Mouse (Mus musculus) embryonic facial prominence, embryonic 15.5 days (tissue): ENCODE measurements at regions not wholly inside any gene's neighbourhood (a gene's known extent, or its start where the extent isn't known, plus 50 kb on each side); places are given as distances from the start of the nearest gene placed in this dataset.
A peak's percentile ranks its signal among the peaks of the same experiment; 100 is the strongest.

Experiments used
- ATAC-seq: fragments of 200-750 bp; cut with Nextera tagmentation; 2 replicates; pipeline ENCODE4 v1.8.0; 2017; ENCODE audit warnings: low read depth, moderate TSS enrichment; ENCODE audit not compliant: insufficient number of reproducible peaks, low FRiP score, low TSS enrichment
- H3K27ac ChIP-seq: fragments of 300-500 bp; sonication (generic); replicated peaks from 2 replicates; pipeline ENCODE4 v1.5.1; 2015; ENCODE audit warnings: mild to moderate bottlenecking, inconsistent platforms
- H3K27me3 ChIP-seq: fragments of 300-500 bp; sonication (generic); 2 replicates; pipeline ENCODE4 v1.6.1; 2015; ENCODE audit warnings: inconsistent platforms
- H3K36me3 ChIP-seq: fragments of 300-500 bp; sonication (generic); 2 replicates; pipeline ENCODE4 v1.6.1; 2015; ENCODE audit warnings: mild to moderate bottlenecking, inconsistent platforms
- H3K4me1 ChIP-seq: fragments of 300-500 bp; sonication (generic); 2 replicates; pipeline ENCODE4 v1.6.1; 2015; ENCODE audit warnings: inconsistent platforms
- H3K4me2 ChIP-seq: fragments of 300-500 bp; sonication (generic); replicated peaks from 2 replicates; pipeline ENCODE4 v1.6.1; 2015; ENCODE audit warnings: mild to moderate bottlenecking, inconsistent platforms
- H3K4me3 ChIP-seq: fragments of 300-500 bp; sonication (generic); replicated peaks from 2 replicates; pipeline ENCODE4 v1.5.1; 2015; ENCODE audit warnings: mild to moderate bottlenecking, inconsistent platforms
- H3K9ac ChIP-seq: fragments of 300-500 bp; sonication (generic); 2 replicates; pipeline ENCODE4 v1.6.1; 2015; ENCODE audit warnings: inconsistent platforms
- H3K9me3 ChIP-seq: fragments of 300-500 bp; sonication (generic); replicated peaks from 2 replicates; pipeline ENCODE4 v1.6.1; 2016; ENCODE audit warnings: inconsistent platforms
- whole genome bisulfite sequencing: fragments of 180-500 bp; shearing (Covaris S2); methylation state at CpG from one replicate; pipeline ENCODE4 v1.1.7; 2015; 5-methylcytosine and 5-hydroxymethylcytosine counted together

DNA sequence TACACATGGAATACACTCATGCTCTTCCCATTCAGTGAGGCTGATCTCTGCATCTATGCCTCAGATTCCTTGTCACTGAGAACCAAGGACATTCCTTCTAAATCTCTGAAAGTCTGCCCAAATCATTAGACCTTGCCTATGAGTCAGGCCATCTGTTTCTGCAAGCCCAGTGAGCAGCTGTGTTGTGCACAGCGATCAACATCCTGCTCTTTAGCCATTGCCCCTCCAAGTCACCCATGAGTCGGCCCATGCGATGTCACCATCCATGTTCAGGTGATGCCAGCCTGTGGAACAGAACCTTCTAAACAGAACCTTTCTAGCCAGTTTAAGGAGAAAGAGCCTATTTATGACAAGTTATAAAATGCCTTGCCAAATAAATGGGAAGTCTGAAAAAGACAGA is 66.4 kb upstream of the Sfrp2 start:
- Histone ChIP-seq H3K4me3 (no peak overlapping the region), H3K36me3 (no peaks in the 10 kb centered on the region), H3K4me1 (no peaks in the 10 kb centered on the region), H3K27me3 (no peaks in the 10 kb centered on the region), H3K9ac (no peak overlapping the region), H3K27ac (no peak overlapping the region), H3K9me3 (no peaks in the 10 kb centered on the region), H3K4me2 (no peak overlapping the region)
- ATAC-seq = no peak
- 93% methylated on average over 3 of the region's 3 CpGs for WGBS

DNA sequence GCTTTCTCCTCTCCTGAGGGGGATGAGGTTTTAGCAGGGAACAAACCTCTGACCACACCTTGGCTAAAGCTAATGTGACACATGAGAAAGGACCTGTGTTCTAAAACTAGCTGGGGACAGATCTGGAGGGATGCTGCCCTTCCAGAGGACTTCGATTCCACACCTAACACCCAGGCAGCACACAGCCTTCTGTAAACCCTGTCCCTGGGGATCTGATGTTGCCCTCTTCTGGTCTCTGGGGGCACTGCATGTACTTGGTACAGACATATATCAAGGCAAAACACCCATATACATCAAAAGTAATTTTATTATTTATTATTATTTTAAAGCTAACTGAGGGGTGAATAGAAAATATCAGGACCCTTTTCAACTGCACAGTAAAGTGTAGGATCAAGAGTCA is 65.0 kb upstream of the Sfrp2 start:
- Histone ChIP-seq H3K27ac (no peak overlapping the region), H3K4me3 (no peak overlapping the region), H3K9ac (no peak overlapping the region), H3K4me2 (no peak overlapping the region), H3K4me1 (no peaks in the 10 kb centered on the region), H3K9me3 (no peaks in the 10 kb centered on the region), H3K27me3 (no peaks in the 10 kb centered on the region), H3K36me3 (no peaks in the 10 kb centered on the region)
- ATAC-seq = no peak
- 59% methylated on average over 1 of the region's 1 CpGs for WGBS

DNA sequence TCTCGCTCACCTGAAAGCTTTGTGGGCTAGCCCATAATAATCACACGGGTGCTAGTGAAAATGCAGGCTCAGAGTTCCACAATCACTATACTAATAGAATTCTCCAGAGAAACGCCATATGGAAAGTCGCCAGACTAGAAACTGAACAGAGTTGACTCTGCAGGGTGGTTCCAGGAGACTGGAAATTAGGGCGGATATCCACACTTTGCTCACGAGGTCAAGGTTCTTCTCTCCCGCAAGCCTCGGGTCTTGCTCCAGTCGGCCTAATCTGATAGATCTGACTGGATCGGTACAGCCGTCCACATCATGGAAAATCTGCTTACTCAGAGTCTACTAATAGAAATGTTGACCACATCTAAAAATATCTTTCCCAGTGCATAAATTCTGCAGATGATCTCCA is 61.6 kb upstream of the Sfrp2 start:
- no peak overlapping the region for H3K4me2 ChIP-seq
- no peaks in the 10 kb centered on the region for H3K36me3 ChIP-seq
- H3K27me3 ChIP-seq = no peaks in the 10 kb centered on the region
- no peak overlapping the region for H3K4me3 ChIP-seq
- H3K9me3 ChIP-seq = no peaks in the 10 kb centered on the region
- ATAC-seq = no peak
- WGBS = 77% methylated on average over 11 of the region's 11 CpGs
- H3K9ac ChIP-seq = no peak overlapping the region
- H3K4me1 ChIP-seq = no peaks in the 10 kb centered on the region
- H3K27ac ChIP-seq = no peak overlapping the region

DNA sequence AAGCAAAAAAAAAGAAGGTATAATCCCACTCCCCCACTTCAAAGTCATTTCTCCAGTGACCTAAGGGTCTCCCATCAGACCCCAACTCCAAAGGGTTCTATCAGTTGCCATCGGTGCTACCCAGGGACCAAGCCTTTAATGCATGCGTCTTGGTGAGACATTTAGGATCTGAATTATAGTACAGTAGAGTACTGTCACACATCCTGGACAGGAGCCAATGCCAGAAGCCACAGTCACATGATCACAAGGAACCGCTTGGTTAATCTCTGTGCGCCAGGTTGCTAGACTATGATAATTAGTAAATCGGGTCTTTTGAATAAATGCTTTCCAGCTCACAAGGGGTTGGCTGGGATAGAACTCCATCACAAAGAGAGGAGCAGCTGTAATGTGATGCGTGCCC is 60.9 kb upstream of the Sfrp2 start:
- ATAC-seq = no peak
- Histone ChIP-seq H3K4me1 (no peaks in the 10 kb centered on the region), H3K4me2 (no peak overlapping the region), H3K9me3 (no peaks in the 10 kb centered on the region), H3K27ac (no peak overlapping the region), H3K27me3 (no peaks in the 10 kb centered on the region), H3K4me3 (no peak overlapping the region), H3K36me3 (no peaks in the 10 kb centered on the region), H3K9ac (no peak overlapping the region)
- WGBS = 89% methylated on average over 6 of the region's 6 CpGs

DNA sequence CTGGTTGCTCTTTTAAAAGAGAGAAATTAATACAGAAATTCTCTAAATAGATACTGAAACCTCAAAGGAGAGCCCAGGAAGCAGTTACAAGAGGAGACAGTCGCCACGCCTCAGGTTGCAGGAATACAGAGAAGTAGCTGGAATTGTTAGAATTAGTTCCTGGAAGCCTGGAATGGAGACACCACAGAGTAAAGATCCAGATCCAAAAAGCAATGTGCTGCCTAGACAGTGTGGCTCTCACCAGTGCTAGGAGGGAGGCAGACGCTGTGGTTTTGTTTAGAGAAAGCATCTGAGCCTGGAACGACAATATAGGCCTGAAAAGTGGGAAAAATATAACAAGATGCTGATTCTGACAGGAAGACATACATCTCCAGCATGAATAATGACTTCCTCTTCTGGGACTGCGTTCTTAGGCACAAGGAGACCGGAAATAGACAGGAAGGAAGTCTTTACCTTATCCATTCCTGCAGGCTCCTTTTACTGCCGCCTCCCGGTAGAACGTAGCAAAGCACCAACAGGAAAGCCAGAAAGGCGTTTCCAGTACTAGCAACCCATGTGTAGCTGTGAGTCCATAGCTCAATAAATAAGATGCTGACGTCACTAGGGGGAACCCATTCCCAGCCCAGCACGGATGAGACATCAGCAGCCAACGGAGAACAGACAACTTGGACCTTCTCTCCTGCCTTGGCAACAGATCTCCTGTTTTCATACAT is 59.4 kb upstream of the Sfrp2 start:
- Histone ChIP-seq H3K9me3 (no peaks in the 10 kb centered on the region), H3K4me2 (no peak overlapping the region)
- 57% methylated on average over 13 of the region's 13 CpGs for WGBS

DNA sequence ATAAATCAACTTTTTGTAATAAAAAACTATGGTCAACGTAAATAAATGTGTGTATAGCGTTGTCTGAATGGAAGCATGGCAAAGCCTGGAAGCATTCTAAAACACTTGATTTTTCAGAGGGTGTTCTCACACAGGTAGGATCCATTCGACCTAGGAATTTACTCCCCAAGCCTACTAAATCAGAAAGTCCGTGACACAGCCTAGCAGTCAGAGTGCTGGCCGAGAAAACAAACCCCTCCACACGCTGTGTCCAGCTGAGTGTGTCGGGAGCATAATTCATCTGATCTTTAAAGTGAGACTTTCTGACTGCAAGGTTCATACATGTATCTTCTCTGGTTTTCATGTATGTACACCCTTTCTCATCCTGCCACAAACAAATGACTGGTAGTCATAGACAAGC is 58.8 kb upstream of the Sfrp2 start:
- Histone ChIP-seq H3K9me3 (no peaks in the 10 kb centered on the region), H3K4me3 (no peak overlapping the region), H3K4me1 (peaks cover 8% of the 10 kb centered on the region), H3K9ac (no peak overlapping the region), H3K27ac (no peak overlapping the region), H3K27me3 (no peaks in the 10 kb centered on the region), H3K36me3 (no peaks in the 10 kb centered on the region), H3K4me2 (no peak overlapping the region)
- 80% methylated on average over 7 of the region's 7 CpGs for WGBS
- ATAC-seq = no peak

More for the DNA sequence above, 59.4 kb upstream of the Sfrp2 start:
- peaks cover 8% of the 10 kb centered on the region for H3K4me1 ChIP-seq
- no peaks in the 10 kb centered on the region for H3K27me3 ChIP-seq
- no peak for ATAC-seq
- H3K9ac ChIP-seq = no peak overlapping the region
- H3K4me3 ChIP-seq = no peak overlapping the region
- no peak overlapping the region for H3K27ac ChIP-seq
- no peaks in the 10 kb centered on the region for H3K36me3 ChIP-seq

DNA sequence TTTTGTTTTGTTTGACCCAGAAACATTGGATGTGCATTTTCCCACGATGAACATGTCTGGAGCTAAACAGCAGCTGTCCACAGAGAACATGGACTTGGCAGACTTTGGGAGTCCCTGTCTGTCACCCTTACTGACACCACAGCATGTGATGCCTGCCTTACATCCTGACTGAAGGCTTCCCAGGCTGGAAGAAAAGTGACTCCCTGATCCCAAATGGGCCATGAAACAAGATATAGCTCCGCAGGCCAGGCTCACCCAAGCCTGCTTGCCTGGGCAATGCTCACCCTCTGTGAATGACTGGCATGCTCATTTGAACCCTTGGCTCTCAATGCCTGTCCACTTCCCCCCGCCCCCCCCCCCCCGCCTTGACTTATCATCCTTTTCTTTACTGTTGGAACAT is 57.1 kb upstream of the Sfrp2 start:
- Histone ChIP-seq H3K4me1 (peaks cover 8% of the 10 kb centered on the region), H3K9ac (no peak overlapping the region), H3K4me3 (no peak overlapping the region), H3K9me3 (no peaks in the 10 kb centered on the region), H3K27ac (no peak overlapping the region), H3K36me3 (no peaks in the 10 kb centered on the region), H3K4me2 (no peak overlapping the region), H3K27me3 (no peaks in the 10 kb centered on the region)
- WGBS = 60% methylated on average over 4 of the region's 4 CpGs
- ATAC-seq = no peak

DNA sequence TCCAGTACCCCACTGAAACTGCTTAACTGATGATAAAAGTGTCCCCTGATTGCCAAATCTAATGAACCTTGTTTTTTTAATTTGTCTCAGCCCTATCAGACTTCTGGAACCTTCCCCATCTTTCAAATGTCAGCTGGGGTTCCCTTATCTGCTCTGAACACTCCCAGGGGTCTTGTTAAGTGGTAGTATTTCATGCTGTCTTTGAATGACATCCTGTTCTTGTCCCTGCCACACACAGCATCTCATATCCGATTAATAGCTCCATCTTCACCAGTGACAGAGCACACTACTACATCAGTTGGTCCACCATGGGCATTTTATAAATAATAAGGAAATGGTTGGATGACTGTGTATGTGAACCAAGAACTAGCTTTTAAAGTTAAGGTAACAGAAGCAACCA is 56.6 kb upstream of the Sfrp2 start:
- no peak for ATAC-seq
- H3K27me3 ChIP-seq = no peaks in the 10 kb centered on the region
- H3K9me3 ChIP-seq = no peaks in the 10 kb centered on the region
- H3K27ac ChIP-seq = no peak overlapping the region
- H3K9ac ChIP-seq = no peak overlapping the region
- H3K4me2 ChIP-seq = no peak overlapping the region
- WGBS = 37% methylated on average over 1 of the region's 1 CpGs
- peaks cover 8% of the 10 kb centered on the region for H3K4me1 ChIP-seq
- H3K36me3 ChIP-seq = no peaks in the 10 kb centered on the region
- H3K4me3 ChIP-seq = no peak overlapping the region

DNA sequence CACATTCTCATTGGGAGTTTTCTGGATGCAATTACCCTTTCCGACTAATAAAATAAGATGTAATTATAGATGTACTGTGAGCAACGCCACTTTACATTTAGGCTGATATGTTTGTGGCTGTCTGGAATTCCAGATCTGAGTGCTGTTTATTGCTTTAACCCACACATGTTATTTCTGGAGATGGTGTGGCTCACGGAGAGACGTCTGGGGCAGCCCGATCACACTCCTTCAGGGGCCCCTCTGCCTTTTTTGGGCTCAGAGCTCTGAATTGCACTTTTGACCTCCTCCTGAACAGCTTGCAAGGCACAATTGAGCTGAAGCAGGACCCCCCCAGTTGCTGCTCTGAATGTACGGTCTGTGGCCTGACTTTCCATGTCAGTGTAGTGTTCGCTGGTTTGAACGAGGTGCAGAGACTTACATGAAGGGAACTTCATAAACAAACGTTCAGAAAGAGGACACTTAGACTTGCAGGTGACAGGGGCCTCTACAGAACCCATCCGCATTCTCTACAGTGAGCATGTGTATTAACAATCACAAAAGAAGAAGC is 55.1 kb upstream of the Sfrp2 start:
- no peaks in the 10 kb centered on the region for H3K9me3 ChIP-seq
- no peak overlapping the region for H3K4me2 ChIP-seq
- H3K27me3 ChIP-seq = no peaks in the 10 kb centered on the region
- no peak overlapping the region for H3K27ac ChIP-seq
- H3K36me3 ChIP-seq = no peaks in the 10 kb centered on the region
- H3K9ac ChIP-seq = no peak overlapping the region
- H3K4me1 ChIP-seq = peaks cover 8% of the 10 kb centered on the region
- WGBS = 36% methylated on average over 10 of the region's 10 CpGs
- ATAC-seq = peak; percentile 73; the same call in 1 of the 2 replicates
- no peak overlapping the region for H3K4me3 ChIP-seq

DNA sequence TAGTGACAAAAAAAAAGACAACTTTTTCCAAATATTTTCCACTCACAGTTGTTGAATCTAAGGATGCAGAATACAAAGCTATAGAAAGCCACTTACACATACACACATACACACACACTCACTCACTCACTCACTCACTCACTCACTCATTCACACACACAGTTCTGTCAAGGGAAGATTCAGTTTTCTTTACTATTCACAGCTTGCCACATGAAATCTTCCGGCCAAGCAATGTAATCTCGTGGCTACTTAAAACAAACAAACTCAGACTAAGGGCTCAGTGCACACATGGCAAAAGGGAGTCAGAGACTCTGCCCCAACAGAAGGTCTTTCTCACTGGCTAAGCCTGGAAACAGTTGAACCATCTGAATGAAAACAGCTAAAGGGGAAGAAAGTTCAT is 53.8 kb upstream of the Sfrp2 start:
- 68% methylated on average over 2 of the region's 2 CpGs for WGBS
- peaks cover 8% of the 10 kb centered on the region for H3K4me1 ChIP-seq
- H3K36me3 ChIP-seq = no peaks in the 10 kb centered on the region
- H3K9ac ChIP-seq = no peak overlapping the region
- H3K4me3 ChIP-seq = no peak overlapping the region
- H3K9me3 ChIP-seq = no peaks in the 10 kb centered on the region
- no peak for ATAC-seq
- H3K27ac ChIP-seq = no peak overlapping the region
- no peaks in the 10 kb centered on the region for H3K27me3 ChIP-seq
- H3K4me2 ChIP-seq = no peak overlapping the region

DNA sequence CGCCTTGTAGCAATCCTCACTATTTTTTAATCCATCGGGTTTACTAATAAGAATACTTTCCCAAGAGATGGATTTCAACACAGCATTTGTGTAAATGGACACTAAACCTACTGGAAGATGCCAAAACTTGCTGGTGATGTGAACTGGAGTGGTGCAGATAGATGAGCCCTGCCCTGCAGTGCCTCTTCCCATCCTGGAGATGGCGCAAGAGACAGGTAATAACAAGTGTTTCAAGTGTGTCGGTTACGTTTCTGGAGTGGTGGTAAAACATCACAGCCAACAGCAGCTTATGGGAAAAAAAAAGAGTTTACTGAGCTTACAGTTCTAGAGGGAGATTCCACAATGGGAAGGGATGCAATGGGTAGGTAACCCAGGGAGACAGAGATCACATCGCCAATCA is 51.5 kb upstream of the Sfrp2 start:
- H3K9me3 ChIP-seq = no peaks in the 10 kb centered on the region
- no peak for ATAC-seq

More for the DNA sequence above, 51.5 kb upstream of the Sfrp2 start:
- Histone ChIP-seq H3K4me1 (peaks cover 13% of the 10 kb centered on the region), H3K9ac (no peak overlapping the region), H3K4me2 (no peak overlapping the region), H3K27ac (no peak overlapping the region), H3K36me3 (no peaks in the 10 kb centered on the region), H3K27me3 (no peaks in the 10 kb centered on the region), H3K4me3 (no peak overlapping the region)
- 62% methylated on average over 6 of the region's 6 CpGs for WGBS
